Mouse (Mus musculus) stomach, postnatal 0 days (tissue): ENCODE results near the gene Trcg1.

Experiments used
- CTCF ChIP-seq: IDR thresholded peaks from 2 replicates; pipeline ENCODE4 v1.5.1; 2016; ENCODE audit warnings: antibody characterized with exemption, low read depth, mild to moderate bottlenecking, moderate library complexity
- EP300 ChIP-seq: optimal IDR thresholded peaks from 2 replicates; pipeline ENCODE3; 2016; ENCODE audit warnings: antibody characterized with exemption

DNA sequence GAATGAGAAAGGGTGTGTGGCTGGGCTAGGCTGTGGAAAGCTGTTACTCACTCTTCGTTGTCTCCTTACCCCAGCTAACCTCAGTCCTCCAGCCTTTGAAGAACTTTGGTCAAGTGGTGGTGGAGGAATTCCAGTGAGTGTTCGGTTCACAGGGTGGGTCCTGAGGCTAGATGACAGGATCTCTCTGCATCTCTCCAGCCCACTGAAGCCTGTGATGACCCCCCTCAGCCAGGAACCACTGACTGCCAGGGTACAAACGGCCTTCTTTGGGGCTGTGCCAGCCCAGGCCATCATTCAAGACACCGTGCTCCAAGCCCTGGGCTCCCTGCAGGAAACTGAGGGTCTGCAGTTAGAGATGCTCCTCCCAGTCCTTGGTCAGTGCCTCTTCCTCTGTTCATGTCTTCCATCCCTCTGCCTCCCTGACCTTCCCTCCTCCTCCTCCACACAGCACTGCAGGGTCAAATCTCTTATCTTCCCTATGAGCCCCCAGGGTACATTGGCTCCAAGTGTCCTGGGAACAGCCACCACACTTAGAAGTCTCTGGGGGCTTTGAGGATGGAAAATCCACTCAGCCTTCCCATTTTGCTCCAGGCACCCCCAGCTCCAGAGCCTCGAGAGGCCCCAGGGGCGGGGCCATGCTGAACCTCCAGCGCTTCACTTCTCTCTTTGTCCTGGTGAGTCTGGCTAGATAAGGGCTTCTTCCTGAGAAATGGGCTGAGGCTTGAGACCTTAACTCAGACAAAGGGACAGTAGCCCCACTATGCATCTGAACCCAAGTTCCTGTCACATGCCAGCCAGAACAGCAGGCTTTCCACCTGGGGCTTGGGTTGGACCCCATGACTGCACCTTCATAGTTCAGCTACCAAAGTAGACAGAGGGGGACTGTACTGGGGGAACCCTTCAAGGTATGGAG is 11.9 kb downstream of the Trcg1 start:
- TF ChIP-seq CTCF (no peak), EP300 (no peak)
